Mouse (Mus musculus): ENCODE data around the gene Fam110a. TPM values are rescaled to one million over a fixed set of nuclear protein-coding genes. Genes with fewer than 3 reads are reported as not detected.
"Not testable (repeated sequence)": the region's sequence is repeated elsewhere in the genome, so short reads cannot be mapped to it uniquely, and the experiment has no call there.

Gene Fam110a
- total RNA-seq, 4 experiments from 2014 or later, result 5.9 to 8.0 (median 7.2) TPM

GRCm38 (mm10) chr2:151997776-151998504, 17.9 kb upstream of the Fam110a start:
- no peak for DNase-seq (ENCODE audit: low spot score in 2 of 2)

- not testable (repeated sequence) for DNase-seq (ENCODE audit: low spot score in 2 of 2)
These were observed 17.2 kb upstream of the Fam110a start for GRCm38 (mm10) chr2:151997190-151997575.

DNA sequence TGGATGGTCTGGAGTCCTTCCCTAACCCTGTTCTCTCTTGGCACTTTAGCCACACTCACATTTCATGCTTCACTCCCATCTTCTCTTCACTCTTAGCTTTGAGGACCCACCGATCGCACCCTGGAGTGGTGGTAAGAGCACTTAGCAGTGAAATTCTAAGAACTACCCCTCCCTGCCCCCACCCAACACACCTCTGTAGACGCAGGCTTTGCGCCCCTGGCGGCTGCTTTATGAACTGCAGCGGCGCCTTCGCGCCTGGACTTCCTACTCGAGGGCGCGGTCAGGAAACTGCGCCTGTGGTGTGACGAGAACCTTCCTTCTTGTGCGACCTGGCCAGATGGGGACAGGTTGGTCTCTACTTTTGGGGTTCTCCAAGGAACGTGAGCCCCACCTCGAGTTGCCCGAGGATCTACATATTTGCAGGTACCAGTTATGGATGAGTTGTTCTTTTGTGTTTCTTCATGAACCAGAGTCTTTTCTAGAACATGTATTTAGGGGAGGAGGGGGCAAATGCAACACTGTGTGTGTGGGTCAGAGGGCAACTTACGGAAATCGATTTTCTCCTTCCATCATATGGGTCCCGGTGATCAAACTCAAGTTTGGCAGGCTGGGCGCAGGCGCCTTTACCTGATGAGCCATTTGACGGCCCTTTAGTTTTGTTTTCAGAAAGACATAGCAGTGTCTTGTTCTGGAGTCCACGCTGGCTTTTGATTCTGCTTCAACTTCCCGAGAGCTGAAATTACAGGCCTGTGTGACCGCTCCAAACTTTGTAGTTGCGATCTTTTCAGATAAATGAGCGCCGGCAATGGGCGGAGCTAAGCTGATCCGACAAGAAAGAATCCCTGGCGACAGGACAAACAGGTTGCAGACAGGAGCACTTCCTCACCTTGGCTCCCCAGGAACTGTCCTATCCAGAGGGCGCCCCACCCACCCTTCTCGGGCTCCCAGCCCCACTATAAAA, 16.5 kb upstream of the Fam110a start, which contains the start of gene Slc52a3:
Gene Slc52a3, plus strand, starts transcription at position 283 of the 961 bp plus-strand sequence.
- DNase-seq (ENCODE audit: low spot score in 2 of 2), result peak; percentile 32 to 78

GRCm38 (mm10) chr2:151994350-151995122, 14.5 kb upstream of the Fam110a start:
- DNase-seq (ENCODE audit: low spot score in 2 of 2), result peak in 1 of 2 experiments; percentile 75

DNA sequence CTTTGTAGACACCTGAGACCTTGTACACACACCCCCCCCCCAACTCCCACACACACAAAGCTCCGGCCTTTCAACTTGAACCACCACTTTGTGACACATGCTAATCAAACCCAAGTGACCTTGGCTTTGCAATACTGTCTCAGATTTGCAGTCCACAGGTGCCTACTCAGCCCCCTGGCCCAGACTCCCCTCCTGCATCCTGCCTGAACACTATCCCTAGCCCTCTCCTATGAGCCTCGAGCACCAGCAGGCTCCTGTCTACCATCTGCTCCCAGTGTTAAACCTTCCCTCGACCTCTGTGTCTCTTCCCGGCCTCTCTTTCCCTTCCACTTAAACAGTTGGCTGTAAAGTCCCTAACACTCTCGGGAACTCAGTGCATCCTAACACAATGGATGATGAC, 11.4 kb upstream of the Fam110a start:
- no peak for DNase-seq (ENCODE audit: low spot score in 2 of 2)

- no peak for DNase-seq (ENCODE audit: low spot score in 2 of 2)
These were observed 11.0 kb upstream of the Fam110a start for GRCm38 (mm10) chr2:151990985-151991394.

- DNase-seq (ENCODE audit: low spot score in 2 of 2), result no peak
These were observed 9.0 kb upstream of the Fam110a start for GRCm38 (mm10) chr2:151988978-151989377.

GRCm38 (mm10) chr2:151986958-151987357, 6.9 kb upstream of the Fam110a start:
- no peak for DNase-seq (ENCODE audit: low spot score in 2 of 2)

DNA sequence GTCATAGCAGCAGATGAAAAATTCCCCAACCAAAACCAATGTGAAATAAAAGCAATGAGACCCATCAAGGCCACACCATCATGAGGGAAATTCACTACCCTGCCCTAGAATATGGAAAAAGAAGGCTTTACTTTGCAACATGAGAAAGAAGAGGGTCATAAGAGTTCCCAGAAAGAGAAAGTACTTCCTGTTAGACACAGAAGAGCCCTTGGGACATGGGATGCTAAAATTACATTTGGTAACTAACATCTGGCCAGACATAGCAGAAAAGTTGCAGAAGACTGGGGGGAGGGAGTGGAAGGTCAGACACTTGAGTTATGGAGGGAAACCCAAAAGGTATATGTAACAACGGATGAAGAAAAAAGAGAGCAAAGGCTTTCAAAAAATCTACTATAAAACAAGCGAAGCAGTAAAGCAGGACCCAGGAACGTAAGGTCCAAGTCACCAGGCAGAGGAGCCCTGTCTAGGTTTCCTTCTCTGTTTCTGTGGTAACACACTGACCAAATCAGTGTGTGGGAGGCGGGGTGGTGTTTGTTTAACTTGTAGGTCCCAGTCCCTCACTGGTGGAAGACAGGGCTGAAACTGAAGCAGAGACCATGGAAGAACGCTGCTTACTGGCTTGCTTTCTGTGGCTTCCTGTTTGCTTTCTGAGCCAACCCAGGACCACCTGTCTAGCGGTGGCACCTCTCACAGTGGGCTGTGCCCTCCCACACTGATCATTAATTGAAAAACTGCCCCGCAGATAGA, 5.6 kb upstream of the Fam110a start:
- DNase-seq (ENCODE audit: low spot score in 2 of 2), result no peak

DNA sequence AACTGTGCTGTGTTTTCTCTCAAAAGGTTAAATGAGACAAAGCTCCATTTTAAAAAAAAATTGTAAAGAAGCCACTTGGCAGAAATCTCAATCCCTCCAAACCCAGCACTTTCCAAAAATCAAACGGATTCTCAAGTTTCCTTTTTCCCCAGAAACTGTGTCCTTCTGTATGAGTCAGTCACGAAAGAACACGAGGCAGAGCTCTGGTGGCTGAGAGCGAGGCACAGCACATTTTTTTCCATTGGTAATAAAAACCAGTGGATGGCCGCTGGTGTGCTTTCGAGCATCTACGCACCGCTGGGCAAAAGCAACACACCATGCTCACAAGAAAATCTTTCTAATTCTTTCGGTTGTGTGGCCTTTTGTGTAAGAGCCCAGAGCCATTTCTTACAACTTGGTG, 4.0 kb upstream of the Fam110a start:
- no peak for DNase-seq (ENCODE audit: low spot score in 2 of 2)

GRCm38 (mm10) chr2:151982476-151982875, 2.5 kb upstream of the Fam110a start:
- DNase-seq (ENCODE audit: low spot score in 2 of 2), result no peak

DNA sequence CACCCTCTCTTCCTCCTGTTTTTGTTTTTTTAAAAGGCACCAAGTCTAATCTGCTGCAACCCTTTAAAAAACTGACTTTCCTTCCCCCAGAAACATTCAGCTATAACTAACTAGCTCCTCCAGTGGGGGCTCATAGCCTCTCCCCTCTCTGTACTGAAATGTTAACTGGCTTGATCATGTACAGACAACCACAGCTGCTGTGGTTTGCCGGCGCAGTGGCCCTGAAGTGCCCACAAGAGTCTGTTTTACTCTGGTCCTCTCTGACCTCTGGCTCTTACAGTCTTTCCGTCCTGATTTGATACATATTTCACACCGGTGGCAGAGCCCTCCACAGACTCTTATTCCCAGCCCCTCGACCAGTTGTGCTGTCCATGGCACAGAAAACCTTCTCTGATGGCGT, 1.2 kb upstream of the Fam110a start:
- DNase-seq (ENCODE audit: low spot score in 2 of 2), result no peak

- DNase-seq (ENCODE audit: low spot score in 2 of 2), result no peak
These were observed 305 bp upstream of the Fam110a start for GRCm38 (mm10) chr2:151980355-151980693.

GRCm38 (mm10) chr2:151978494-151978893, 1.5 kb downstream of the Fam110a start:
- no peak for DNase-seq (ENCODE audit: low spot score in 2 of 2)

DNA sequence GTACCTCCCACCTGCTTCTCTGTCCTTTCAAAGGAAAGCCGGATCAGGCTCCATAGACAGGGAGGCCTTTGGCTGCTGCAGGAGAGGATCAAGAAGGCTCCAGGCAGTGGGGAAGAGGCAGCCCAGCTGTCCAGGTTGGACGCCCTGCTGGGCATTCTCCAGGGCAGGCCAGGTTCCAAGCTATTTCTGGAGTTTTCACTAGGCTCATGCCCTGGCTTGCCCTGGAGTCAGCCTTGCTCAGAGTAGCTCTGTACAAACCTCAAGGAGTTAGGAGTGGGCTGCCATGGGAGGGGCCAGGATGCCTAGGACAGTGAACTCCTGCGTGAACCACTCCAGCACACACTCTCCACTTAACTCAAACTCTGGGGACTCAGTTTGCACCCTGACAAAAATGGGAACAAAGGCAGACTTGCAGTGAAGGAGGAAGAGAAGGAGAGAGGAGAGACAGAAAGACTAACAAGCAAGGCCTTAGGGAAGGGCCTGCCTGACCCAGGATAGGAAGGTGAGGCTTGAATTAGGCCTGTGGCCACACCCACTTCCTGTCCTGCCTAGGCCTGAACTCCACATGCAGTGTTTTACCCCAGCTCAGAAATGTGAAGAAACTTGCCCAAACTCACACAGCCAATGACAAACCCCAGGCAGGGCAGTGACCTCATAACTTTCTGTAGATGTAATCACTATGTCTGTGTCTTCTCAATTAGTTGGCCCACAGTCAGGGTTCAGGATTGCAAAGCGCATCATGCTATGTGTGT, 2.2 kb downstream of the Fam110a start:
- no peak for DNase-seq (ENCODE audit: low spot score in 2 of 2)

GRCm38 (mm10) chr2:151976067-151976466, 4.0 kb downstream of the Fam110a start:
- DNase-seq (ENCODE audit: low spot score in 2 of 2), result no peak

GRCm38 (mm10) chr2:151975295-151975694, 4.7 kb downstream of the Fam110a start:
- DNase-seq (ENCODE audit: low spot score in 2 of 2), result no peak

DNA sequence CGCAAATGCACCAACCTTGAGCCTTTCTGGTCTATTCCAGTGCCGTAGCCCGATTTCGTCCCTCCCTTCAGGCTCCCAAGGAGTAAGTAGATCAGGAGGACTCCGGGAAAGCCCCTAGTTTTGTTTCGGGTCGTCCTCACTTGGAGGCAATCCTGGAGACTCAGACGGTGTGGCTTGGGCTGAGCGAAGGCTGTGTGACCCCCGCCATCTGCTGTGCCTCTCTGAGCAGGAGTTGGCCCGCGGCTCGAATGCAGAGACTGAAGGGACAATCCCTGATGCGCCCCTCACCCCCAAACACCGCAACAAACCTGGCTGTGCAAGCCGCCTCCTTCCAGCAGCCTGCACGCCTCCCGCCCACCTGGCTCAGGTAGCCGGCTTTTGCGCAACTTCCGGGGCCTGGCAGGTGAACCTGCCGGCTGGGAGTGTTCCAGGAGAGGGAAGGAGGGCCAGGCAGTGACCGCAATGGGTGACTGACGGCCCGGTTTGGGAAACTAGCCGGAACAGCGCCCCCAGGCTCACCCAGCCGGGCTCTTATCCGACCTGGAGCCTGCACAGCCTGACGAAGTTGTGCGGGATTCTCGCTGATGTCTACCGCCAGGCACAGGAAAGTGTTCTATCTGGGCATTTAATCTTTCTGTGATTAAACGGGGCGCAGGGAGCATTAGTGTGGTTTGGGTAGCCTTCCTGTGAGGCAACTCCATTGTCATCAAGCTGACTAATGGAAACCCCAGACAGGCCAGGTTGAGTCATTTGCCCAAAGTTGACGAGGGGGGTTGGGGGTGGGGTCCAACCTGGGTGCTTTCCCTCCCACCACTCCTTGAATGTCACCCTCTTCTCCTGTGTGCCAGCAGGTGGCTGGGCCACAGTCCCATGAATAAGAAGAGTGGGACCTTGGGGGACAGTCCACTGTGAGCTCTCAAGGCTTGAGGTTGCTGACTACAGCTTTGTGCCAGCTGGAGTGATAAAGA, 6.1 kb downstream of the Fam110a start:
- DNase-seq (ENCODE audit: low spot score in 2 of 2), result no peak
